Mouse (Mus musculus) ES-Bruce4 (cell line): ENCODE data around the gene Krt18. TPM values are rescaled to one million over a fixed set of nuclear protein-coding genes. Genes with fewer than 3 reads are reported as not detected.
"Not testable (repeated sequence)": the region's sequence is repeated elsewhere in the genome, so short reads cannot be mapped to it uniquely, and the experiment has no call there.

Experiments used
- H3K27ac ChIP-seq: 2 replicates; pipeline ENCODE4 v1.5.1; 2012; ENCODE audit warnings: low read length, inconsistent platforms; ENCODE audit not compliant: insufficient read depth
- H3K27me3 ChIP-seq: 2 replicates; pipeline ENCODE4 v1.6.1; 2012; ENCODE audit warnings: mild to moderate bottlenecking, low read length, inconsistent platforms; ENCODE audit not compliant: control insufficient read depth, poor library complexity, insufficient read depth, severe bottlenecking
- H3K36me3 ChIP-seq: 2 replicates; pipeline ENCODE4 v1.6.1; 2012; ENCODE audit warnings: inconsistent platforms, mild to moderate bottlenecking, low read length, moderate library complexity; ENCODE audit not compliant: control insufficient read depth, poor library complexity, insufficient read depth, severe bottlenecking
- H3K4me1 ChIP-seq: one replicate; pipeline ENCODE4 v1.8.1; 2011; ENCODE audit warnings: low read length; ENCODE audit not compliant: control insufficient read depth, insufficient read depth
- H3K4me3 ChIP-seq: 2 replicates; pipeline ENCODE4 v1.5.1; 2011; ENCODE audit warnings: low read depth, mild to moderate bottlenecking, low read length
- H3K9ac ChIP-seq: 2 replicates; pipeline ENCODE4 v1.6.1; 2012; ENCODE audit warnings: low read depth, mild to moderate bottlenecking, inconsistent platforms; ENCODE audit not compliant: poor library complexity, severe bottlenecking
- H3K9me3 ChIP-seq: replicated peaks from 2 replicates; pipeline ENCODE4 v1.6.1; 2012; ENCODE audit warnings: mild to moderate bottlenecking, low read length, inconsistent platforms; ENCODE audit not compliant: control insufficient read depth, poor library complexity, insufficient read depth, severe bottlenecking
- CTCF ChIP-seq: IDR thresholded peaks from one replicate; pipeline ENCODE4 v1.8.1; 2011; ENCODE audit warnings: low read depth, low read length
- EP300 ChIP-seq: IDR thresholded peaks from 2 replicates; pipeline ENCODE4 v1.6.1; 2011; ENCODE audit warnings: low read depth, low read length; ENCODE audit not compliant: insufficient read depth
- POLR2A ChIP-seq: IDR thresholded peaks from one replicate; pipeline ENCODE4 v1.8.1; 2011; ENCODE audit warnings: low read length; ENCODE audit not compliant: insufficient read depth
- polyA plus RNA-seq: library from polyadenylated mRNA; stranded (reverse); fragments of >200 nt; gene quantifications from 2 replicates; pipeline ENCODE4 v1.2.4, GENCODE M21; 2011; ENCODE audit warnings: low read depth; ENCODE audit not compliant: missing spikeins, insufficient read depth, insufficient read length

The Krt18 gene
- polyA plus RNA-seq, 1 experiment: 334 TPM

GRCm38 (mm10) chr15:102079221-102079620 lies 51.2 kb downstream of the Krt18 start:
- Histone ChIP-seq H3K4me1 (no peaks in the 10 kb centered on the region), H3K27me3 (no peaks in the 10 kb centered on the region), H3K9ac (no peak overlapping the region), H3K27ac (no peak overlapping the region), H3K36me3 (peaks cover 53% of the 10 kb centered on the region), H3K4me3 (no peak overlapping the region), H3K9me3 (no peaks in the 10 kb centered on the region)
- no peak for TF ChIP-seq POLR2A
- no peak for TF ChIP-seq EP300
- no peak for TF ChIP-seq CTCF

GRCm38 (mm10) chr15:102079924-102080323 lies 51.9 kb downstream of the Krt18 start:
- Histone ChIP-seq H3K36me3 (peaks cover 60% of the 10 kb centered on the region), H3K9ac (peak overlapping the region; percentile 57; the same call in 1 of the 2 replicates)
- not testable (repeated sequence) for H3K4me3 ChIP-seq, H3K4me1 ChIP-seq, H3K27ac ChIP-seq, H3K27me3 ChIP-seq, H3K9me3 ChIP-seq
- peak; percentile 14 for TF ChIP-seq CTCF

GRCm38 (mm10) chr15:102080429-102080828 lies 52.4 kb downstream of the Krt18 start:
- no peak overlapping the region for H3K4me3 ChIP-seq
- no peaks in the 10 kb centered on the region for H3K27me3 ChIP-seq
- peaks cover 62% of the 10 kb centered on the region for H3K36me3 ChIP-seq
- no peaks in the 10 kb centered on the region for H3K4me1 ChIP-seq
- TF ChIP-seq POLR2A (no peak), CTCF (no peak), EP300 (no peak)
- 0 out of 2 replicates have a peak overlapping the region, but pooled peaks have one; percentile 61 for H3K27ac ChIP-seq
- H3K9ac ChIP-seq: peak overlapping the region; percentile 57; the same call in 1 of the 2 replicates
- no peaks in the 10 kb centered on the region for H3K9me3 ChIP-seq

Other genes starting within 250 kb of the Krt18 start
- not detected in 2 replicates for gene Krt72, start 241.7 kb upstream of the Krt18 start, polyA plus RNA-seq
- gene Krt73, start 225.8 kb upstream of the Krt18 start, polyA plus RNA-seq: not detected in 2 replicates
- gene Krt2, start 210.0 kb upstream of the Krt18 start, polyA plus RNA-seq: not detected in 2 replicates
- gene Krt1, start 177.4 kb upstream of the Krt18 start, polyA plus RNA-seq: not detected in 2 replicates
- not detected in 2 replicates for gene Krt77, start 158.5 kb upstream of the Krt18 start, polyA plus RNA-seq
- not detected in 2 replicates for gene Krt76, start 135.3 kb upstream of the Krt18 start, polyA plus RNA-seq
- gene Krt4, start 103.4 kb upstream of the Krt18 start, polyA plus RNA-seq: not detected in 2 replicates
- not detected in 2 replicates for gene Krt79, start 87.9 kb upstream of the Krt18 start, polyA plus RNA-seq
- not detected in 2 replicates for gene Krt78, start 73.9 kb upstream of the Krt18 start, polyA plus RNA-seq
- 306 and 318 TPM in 2 replicates for gene Krt8, start 23.7 kb upstream of the Krt18 start, polyA plus RNA-seq
- gene Eif4b, start 45.6 kb downstream of the Krt18 start, polyA plus RNA-seq: 584 and 631 TPM in 2 replicates
- gene Tns2, start 72.2 kb downstream of the Krt18 start, polyA plus RNA-seq: 10.4 and 12.8 TPM in 2 replicates
- 11.7 and 15.1 TPM in 2 replicates for gene Spryd3, start 108.1 kb downstream of the Krt18 start, polyA plus RNA-seq
- 2.0 and 2.2 TPM in 2 replicates for gene Igfbp6, start 116.2 kb downstream of the Krt18 start, polyA plus RNA-seq
- gene Soat2, start 122.3 kb downstream of the Krt18 start, polyA plus RNA-seq: 0.45 TPM in 1 of 2 replicates, not detected in the other
- 53.7 and 54.3 TPM in 2 replicates for gene Zfp740, start 175.1 kb downstream of the Krt18 start, polyA plus RNA-seq
- gene Csad, start 176.5 kb downstream of the Krt18 start, polyA plus RNA-seq: 17.8 and 19.3 TPM in 2 replicates
- gene Itgb7, start 203.8 kb downstream of the Krt18 start, polyA plus RNA-seq: 3.1 and 9.7 TPM in 2 replicates
- gene Rarg, start 229.3 kb downstream of the Krt18 start, polyA plus RNA-seq: 38.6 and 42.7 TPM in 2 replicates
- gene Gm9918, start 242.4 kb downstream of the Krt18 start, polyA plus RNA-seq: 0.81 and 1.1 TPM in 2 replicates